Mouse (Mus musculus) embryonic facial prominence, embryonic 15.5 days (tissue): Measurements from ENCODE around the gene Mb. TPM values are rescaled to one million over a fixed set of nuclear protein-coding genes. Genes with fewer than 3 reads are reported as not detected.
"Not testable (repeated sequence)": the region's sequence is repeated elsewhere in the genome, so short reads cannot be mapped to it uniquely, and the experiment has no call there.

Experiments
- ATAC-seq: fragments of 200-750 bp; cut with Nextera tagmentation; 2 replicates; pipeline ENCODE4 v1.8.0; 2017; ENCODE audit warnings: low read depth, moderate TSS enrichment; ENCODE audit not compliant: insufficient number of reproducible peaks, low FRiP score, low TSS enrichment
- H3K27ac ChIP-seq: fragments of 300-500 bp; sonication (generic); replicated peaks from 2 replicates; pipeline ENCODE4 v1.5.1; 2015; ENCODE audit warnings: mild to moderate bottlenecking, inconsistent platforms
- H3K27me3 ChIP-seq: fragments of 300-500 bp; sonication (generic); 2 replicates; pipeline ENCODE4 v1.6.1; 2015; ENCODE audit warnings: inconsistent platforms
- H3K36me3 ChIP-seq: fragments of 300-500 bp; sonication (generic); 2 replicates; pipeline ENCODE4 v1.6.1; 2015; ENCODE audit warnings: mild to moderate bottlenecking, inconsistent platforms
- H3K4me1 ChIP-seq: fragments of 300-500 bp; sonication (generic); 2 replicates; pipeline ENCODE4 v1.6.1; 2015; ENCODE audit warnings: inconsistent platforms
- H3K4me2 ChIP-seq: fragments of 300-500 bp; sonication (generic); replicated peaks from 2 replicates; pipeline ENCODE4 v1.6.1; 2015; ENCODE audit warnings: mild to moderate bottlenecking, inconsistent platforms
- H3K4me3 ChIP-seq: fragments of 300-500 bp; sonication (generic); replicated peaks from 2 replicates; pipeline ENCODE4 v1.5.1; 2015; ENCODE audit warnings: mild to moderate bottlenecking, inconsistent platforms
- H3K9ac ChIP-seq: fragments of 300-500 bp; sonication (generic); 2 replicates; pipeline ENCODE4 v1.6.1; 2015; ENCODE audit warnings: inconsistent platforms
- H3K9me3 ChIP-seq: fragments of 300-500 bp; sonication (generic); replicated peaks from 2 replicates; pipeline ENCODE4 v1.6.1; 2016; ENCODE audit warnings: inconsistent platforms
- WGBS: fragments of 180-500 bp; shearing (Covaris S2); methylation state at CpG from one replicate; pipeline ENCODE4 v1.1.7; 2015; 5-methylcytosine and 5-hydroxymethylcytosine counted together
- polyA plus RNA-seq: library from polyadenylated mRNA; unstranded; fragments of >200 nt; fragmentation: Nextera tagmentation; extraction: Ambion mirVana; gene quantifications from 2 replicates; pipeline ENCODE4 v1.2.1, GENCODE M21; 2015

Gene Mb
- polyA plus RNA-seq, 1 experiment from 2014 or later = 5.8 TPM

DNA sequence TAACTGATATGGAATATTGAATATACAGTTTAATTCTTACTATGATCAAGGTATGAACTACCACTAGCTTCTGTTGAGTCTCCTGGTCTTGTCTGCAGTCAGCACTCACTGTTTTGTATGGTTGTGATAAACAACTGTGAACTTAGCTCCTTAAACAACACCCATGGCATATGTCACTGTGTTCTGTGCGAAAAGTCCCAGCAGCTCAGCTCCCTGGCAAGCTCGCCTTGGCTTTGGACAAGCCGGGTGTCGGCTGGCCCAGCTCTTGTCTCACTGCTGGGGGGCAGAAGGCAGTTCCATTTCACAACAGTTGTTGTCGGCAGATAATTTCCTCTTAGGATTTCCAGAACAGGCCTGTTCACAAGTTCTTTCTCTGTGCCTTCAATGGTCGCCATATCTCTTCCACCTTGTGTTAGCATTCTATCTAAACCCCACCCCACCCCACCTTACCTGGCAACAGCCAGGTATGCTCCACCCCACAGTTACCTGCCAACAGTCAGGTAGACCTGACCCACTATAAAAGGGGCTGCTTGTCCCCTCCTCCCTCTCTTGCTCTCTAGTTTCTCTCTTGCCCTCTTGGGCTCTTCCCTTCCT is 14.9 kb upstream of the Mb start:
- no peak for ATAC-seq
- Histone ChIP-seq H3K4me1 (peaks cover 7% of the 10 kb centered on the region; the same call in 1 of the 2 replicates), H3K27ac (no peak overlapping the region), H3K36me3 (no peaks in the 10 kb centered on the region), H3K4me3 (no peak overlapping the region), H3K4me2 (no peak overlapping the region), H3K9ac (no peak overlapping the region), H3K27me3 (no peaks in the 10 kb centered on the region), H3K9me3 (no peaks in the 10 kb centered on the region)
- WGBS = 76% methylated on average over 6 of the region's 6 CpGs

DNA sequence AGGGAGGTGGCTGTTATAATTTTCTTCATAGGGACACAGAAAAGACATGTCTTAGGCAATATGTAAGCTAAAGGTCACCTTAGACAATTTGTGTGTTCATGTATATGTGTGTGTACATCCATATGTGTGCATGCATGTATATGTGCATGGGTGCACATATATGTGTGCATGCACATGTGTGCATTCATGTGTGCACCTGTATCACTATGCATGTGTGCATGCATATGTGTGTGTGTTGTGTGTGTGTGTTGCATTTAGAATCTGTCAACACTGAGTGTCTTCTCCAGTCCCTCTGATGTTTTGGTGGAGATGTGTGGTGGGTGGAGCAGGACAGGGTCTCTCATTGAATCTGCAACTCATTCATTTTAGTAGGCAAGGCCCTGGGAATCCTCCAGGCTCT is 12.3 kb upstream of the Mb start:
- H3K36me3 ChIP-seq = no peaks in the 10 kb centered on the region
- no peak overlapping the region for H3K4me2 ChIP-seq
- H3K27ac ChIP-seq = no peak overlapping the region
- H3K27me3 ChIP-seq = no peaks in the 10 kb centered on the region
- H3K4me3 ChIP-seq = no peak overlapping the region
- no peak overlapping the region for H3K9ac ChIP-seq
- no peaks in the 10 kb centered on the region for H3K9me3 ChIP-seq
- ATAC-seq = no peak
- H3K4me1 ChIP-seq = peaks cover 8% of the 10 kb centered on the region; the same call in 1 of the 2 replicates

DNA sequence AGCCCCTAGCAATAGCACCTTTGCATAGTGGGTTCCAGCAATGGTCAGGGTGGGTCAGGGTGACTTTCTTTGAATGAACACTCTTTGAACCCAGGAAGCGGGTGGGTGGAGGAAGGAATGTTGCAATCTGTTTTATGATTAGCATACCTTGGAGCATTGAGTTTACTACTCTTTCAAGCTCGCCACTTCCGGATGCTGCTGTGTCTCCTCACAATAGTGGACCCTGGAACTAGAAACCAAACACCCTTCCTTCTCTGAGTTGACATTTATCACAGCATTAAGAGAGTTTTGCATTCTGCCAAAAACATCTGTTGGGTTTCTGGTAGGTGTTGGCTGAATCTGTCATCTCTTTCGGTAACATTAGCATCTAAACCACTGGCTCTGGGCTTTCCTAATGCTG is 8.9 kb upstream of the Mb start:
- 85% methylated on average over 4 of the region's 4 CpGs for whole genome bisulfite sequencing
- H3K27me3 ChIP-seq, H3K27ac ChIP-seq, ATAC-seq, H3K9ac ChIP-seq, H3K4me3 ChIP-seq, H3K36me3 ChIP-seq, H3K9me3 ChIP-seq, H3K4me2 ChIP-seq: not testable (repeated sequence)
- peaks cover 28% of the 10 kb centered on the region; the same call in 1 of the 2 replicates for H3K4me1 ChIP-seq

DNA sequence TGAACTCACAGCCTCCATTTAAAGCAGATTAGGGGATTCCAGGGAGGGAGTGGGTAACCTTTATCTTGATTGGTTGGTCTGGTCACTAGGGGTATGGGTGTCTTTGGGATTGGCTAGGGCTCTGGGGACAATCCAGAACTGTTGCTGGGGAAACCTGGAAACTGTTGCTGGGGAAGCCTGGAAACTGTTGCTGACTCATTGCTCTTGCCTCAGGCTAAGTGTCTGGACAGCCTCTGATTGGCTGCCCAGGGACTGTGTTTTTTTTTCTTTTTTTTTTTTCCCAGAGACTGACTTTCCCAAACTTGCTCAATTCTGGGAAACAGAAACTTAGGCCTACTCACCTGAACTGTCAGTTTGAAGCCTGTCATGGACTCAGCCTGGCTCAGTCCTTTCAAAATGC is 8.1 kb upstream of the Mb start:
- Histone ChIP-seq H3K9ac (no peak overlapping the region), H3K4me1 (peaks cover 28% of the 10 kb centered on the region; the same call in 1 of the 2 replicates), H3K4me3 (no peak overlapping the region), H3K27ac (no peak overlapping the region), H3K9me3 (no peaks in the 10 kb centered on the region), H3K4me2 (no peak overlapping the region), H3K36me3 (no peaks in the 10 kb centered on the region), H3K27me3 (no peaks in the 10 kb centered on the region)
- ATAC-seq = no peak

DNA sequence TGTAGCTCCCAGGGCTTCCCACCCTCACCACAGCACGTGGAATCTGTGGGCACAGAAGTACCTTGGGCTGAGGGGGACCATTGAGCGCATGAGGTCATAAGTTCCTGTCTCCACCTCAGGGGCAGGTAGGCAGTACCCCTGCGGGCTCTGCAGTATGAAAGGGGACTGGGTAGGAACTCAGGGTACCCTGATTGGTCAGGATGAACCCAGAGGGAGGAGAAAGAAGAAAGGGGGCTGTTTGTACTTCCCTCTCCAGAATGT is 6.3 kb upstream of the Mb start:
- no peak for ATAC-seq
- no peaks in the 10 kb centered on the region for H3K36me3 ChIP-seq
- H3K4me3 ChIP-seq = no peak overlapping the region
- no peak overlapping the region for H3K4me2 ChIP-seq
- no peaks in the 10 kb centered on the region for H3K9me3 ChIP-seq
- H3K4me1 ChIP-seq = peaks cover 28% of the 10 kb centered on the region; the same call in 1 of the 2 replicates
- no peaks in the 10 kb centered on the region for H3K27me3 ChIP-seq
- peak overlapping the region; percentile 60; the same call in 1 of the 2 replicates for H3K27ac ChIP-seq
- 49% methylated on average over 3 of the region's 3 CpGs for WGBS
- no peak overlapping the region for H3K9ac ChIP-seq

DNA sequence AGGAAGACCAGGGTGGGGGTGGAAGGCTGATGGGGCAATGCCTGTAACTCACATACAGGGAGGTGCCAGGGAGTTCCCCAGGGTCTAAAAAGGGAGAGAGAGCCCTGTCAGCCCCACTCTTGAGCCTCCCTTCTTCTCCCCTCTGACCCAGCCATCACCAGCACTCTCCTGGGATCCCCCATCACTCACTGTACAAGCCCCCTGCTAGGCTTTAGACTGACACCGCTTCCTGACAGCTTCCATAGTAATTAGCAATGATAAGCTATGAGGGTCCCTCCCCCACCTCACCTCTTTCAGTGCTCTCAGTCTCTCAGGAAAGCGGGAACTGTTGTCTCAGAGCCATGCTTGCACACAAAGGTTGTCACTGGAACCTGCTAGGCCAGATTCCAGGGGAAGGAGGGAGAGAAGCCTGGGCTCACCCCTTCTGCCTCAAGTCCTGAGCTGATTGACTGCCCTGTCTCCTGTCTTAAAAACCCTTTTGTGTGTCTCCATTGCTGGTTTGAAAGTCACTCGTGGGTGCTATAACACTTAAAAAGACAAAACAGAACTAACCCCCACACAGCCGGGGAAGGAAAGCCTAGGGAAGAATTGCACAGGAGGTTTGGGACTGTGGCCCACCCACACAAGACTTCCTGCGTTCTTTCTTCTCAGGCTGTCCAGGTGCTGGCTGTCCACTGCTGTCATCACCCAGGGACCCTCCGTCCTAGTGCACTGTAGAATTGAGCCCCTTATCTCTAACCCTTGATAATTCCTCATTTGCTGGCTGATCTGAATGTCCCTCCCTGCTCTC is 5.7 kb upstream of the Mb start:
- H3K9me3 ChIP-seq = no peaks in the 10 kb centered on the region
- H3K36me3 ChIP-seq = no peaks in the 10 kb centered on the region
- H3K4me3 ChIP-seq = no peak overlapping the region
- no peak overlapping the region for H3K9ac ChIP-seq
- H3K4me1 ChIP-seq = peaks cover 28% of the 10 kb centered on the region; the same call in 1 of the 2 replicates
- no peak; the same call in 1 of the 2 replicates for ATAC-seq
- H3K27ac ChIP-seq = peak overlapping the region; percentile 60
- H3K4me2 ChIP-seq = no peak overlapping the region
- no peaks in the 10 kb centered on the region for H3K27me3 ChIP-seq
- WGBS = 43% methylated on average over 6 of the region's 6 CpGs

DNA sequence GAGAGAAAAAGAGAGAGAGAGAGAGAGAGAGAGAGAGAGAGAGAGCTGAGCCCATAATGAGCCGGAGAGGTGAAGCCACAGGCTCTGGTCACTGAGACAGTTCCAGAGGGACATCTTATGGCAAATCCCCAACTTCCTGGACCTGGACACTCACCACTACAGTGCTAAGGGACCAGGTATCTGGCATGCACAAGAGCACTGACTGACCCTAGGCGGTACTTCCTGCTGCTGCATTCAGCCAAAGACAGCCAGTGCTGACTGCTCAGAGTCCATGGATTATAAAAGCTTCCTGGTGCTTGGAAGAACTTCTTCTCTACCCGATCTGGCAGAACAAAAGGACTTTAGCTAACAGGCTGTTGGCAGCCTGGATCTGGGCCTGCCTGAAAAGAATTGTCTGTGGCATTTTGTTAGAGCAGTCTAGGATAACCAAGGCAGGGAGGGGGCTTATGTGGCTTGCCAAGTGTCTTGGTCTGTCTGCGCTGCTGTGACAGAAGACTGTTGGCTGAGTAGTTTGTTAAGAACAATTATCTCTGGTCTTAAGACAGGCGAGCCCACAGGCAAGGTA is 4.2 kb upstream of the Mb start:
- WGBS = 52% methylated on average over 5 of the region's 5 CpGs
- Histone ChIP-seq H3K9me3 (no peaks in the 10 kb centered on the region), H3K4me1 (peaks cover 24% of the 10 kb centered on the region; the same call in 1 of the 2 replicates), H3K27me3 (no peaks in the 10 kb centered on the region), H3K4me2 (no peak overlapping the region), H3K9ac (no peak overlapping the region), H3K36me3 (no peaks in the 10 kb centered on the region), H3K27ac (peak overlapping the region; percentile 60), H3K4me3 (no peak overlapping the region)
- no peak for ATAC-seq

DNA sequence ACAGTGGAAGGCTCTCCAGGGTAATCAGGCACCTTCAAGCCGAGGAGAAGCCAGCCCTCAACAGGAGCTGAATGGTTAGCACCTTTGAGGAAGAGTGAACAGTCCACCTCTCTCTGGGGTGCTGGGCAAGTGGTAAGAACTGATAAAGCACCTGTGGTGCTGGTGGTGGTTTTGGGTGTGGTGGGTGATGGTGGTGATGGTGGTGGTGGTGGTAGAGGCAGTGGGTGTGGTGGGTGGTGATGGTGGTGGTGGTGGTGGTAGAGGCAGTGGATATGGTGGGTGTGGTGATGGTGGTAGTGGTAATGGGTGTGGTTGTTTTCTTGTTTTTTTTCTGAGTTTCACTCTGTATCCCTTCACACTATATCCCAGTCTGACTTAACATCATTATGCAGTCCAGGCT is 2.6 kb upstream of the Mb start:
- Histone ChIP-seq H3K4me3 (no peak overlapping the region), H3K4me1 (peaks cover 24% of the 10 kb centered on the region; the same call in 1 of the 2 replicates), H3K36me3 (no peaks in the 10 kb centered on the region), H3K27me3 (no peaks in the 10 kb centered on the region), H3K27ac (no peak overlapping the region), H3K9me3 (no peaks in the 10 kb centered on the region), H3K4me2 (no peak overlapping the region), H3K9ac (no peak overlapping the region)
- ATAC-seq = no peak
- WGBS = 83% methylated on average over 1 of the region's 1 CpGs

DNA sequence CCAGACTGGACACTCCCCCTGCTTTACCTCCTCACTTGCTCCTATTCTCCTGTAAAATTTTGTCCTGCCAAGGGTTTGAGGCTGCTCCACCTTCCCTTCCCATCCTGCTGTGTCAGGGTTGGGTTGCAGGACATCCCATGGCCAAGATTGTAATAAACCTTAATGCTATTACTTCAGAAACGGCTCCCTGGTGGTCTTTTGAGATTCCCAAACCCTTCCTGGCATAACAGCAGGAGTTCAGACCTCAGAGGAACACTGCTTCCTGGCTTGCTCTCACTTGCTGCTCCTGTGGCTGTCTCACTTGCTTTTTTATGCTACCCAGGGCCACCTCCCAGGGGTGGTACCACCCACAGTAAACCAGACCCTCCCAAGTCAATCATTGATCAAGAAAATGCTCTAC is 1.7 kb upstream of the Mb start:
- H3K4me3 ChIP-seq = no peak overlapping the region
- no peak overlapping the region for H3K9ac ChIP-seq
- 30% methylated on average over 1 of the region's 1 CpGs for WGBS

DNA sequence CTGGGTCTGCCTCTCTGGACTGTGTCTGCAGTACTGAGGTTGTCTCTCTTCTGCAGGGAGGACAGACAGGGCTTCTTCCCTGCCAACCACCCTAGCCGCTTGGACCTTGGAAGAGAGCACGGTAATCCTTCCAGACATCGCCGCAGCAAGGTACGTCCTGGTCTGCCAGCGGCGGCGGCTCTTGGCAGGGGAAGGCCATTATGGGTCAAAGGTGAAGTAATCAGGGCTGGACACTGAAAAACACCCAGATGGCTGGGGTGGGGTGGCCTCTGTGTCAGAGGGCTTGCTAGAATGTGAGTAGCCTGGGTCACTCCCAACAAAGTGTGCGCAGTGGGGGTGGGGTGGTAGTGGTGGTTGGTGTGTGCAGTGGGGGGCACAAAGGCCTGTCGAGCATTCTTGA is 4.9 kb downstream of the Mb start:
- Histone ChIP-seq H3K4me3 (no peak overlapping the region), H3K4me1 (peaks cover 9% of the 10 kb centered on the region), H3K9me3 (no peaks in the 10 kb centered on the region), H3K4me2 (no peak overlapping the region), H3K9ac (no peak overlapping the region), H3K27me3 (no peaks in the 10 kb centered on the region), H3K27ac (no peak overlapping the region), H3K36me3 (no peaks in the 10 kb centered on the region)
- no peak for ATAC-seq
- WGBS = 57% methylated on average over 10 of the region's 10 CpGs

More for the DNA sequence above, 1.7 kb upstream of the Mb start:
- Histone ChIP-seq H3K4me2 (no peak overlapping the region), H3K36me3 (no peaks in the 10 kb centered on the region), H3K4me1 (peaks cover 24% of the 10 kb centered on the region; the same call in 1 of the 2 replicates), H3K27ac (no peak overlapping the region), H3K27me3 (no peaks in the 10 kb centered on the region), H3K9me3 (no peaks in the 10 kb centered on the region)
- ATAC-seq = no peak

DNA sequence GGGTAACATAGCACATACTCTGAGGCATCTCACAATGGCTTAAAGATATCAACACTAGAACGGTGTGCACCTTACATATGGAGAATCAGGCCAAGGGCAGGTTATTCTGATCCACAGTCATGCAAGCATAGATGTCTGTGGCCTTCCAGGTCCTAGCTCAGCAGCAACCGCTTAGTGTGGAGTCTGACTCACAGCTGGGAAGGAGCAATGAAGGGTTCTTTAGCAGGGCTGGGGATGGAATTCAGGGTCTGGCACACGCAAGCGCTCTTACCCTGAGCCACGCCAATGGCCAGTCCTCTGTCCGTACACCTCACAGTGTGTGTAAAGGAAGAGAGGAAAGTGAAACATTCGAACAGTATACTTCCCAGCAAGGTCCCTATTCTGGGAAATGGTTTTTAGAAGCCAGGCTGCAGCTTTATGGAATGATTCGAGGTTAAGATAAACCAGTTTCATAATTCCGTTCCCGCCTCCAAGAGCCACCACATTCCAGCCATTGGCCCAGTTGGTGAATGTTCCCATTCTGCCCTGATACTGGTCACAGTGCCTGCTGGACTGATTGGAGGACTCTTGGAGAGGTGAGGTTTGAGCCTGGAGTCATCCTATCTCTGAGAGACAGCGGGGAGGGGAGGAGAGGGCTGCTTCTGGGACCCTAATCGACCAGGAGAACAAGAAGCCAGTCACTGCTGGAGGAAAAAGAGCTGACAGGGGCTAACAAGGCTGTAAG is 5.7 kb downstream of the Mb start, which contains the start of gene Apol6:
Gene Apol6 (plus strand): TSS at position 133 of the 724 bp plus-strand sequence.
- Histone ChIP-seq H3K4me1 (peaks cover 17% of the 10 kb centered on the region), H3K4me2 (no peak within 1 kb of the TSS), H3K27me3 (no peaks in the 10 kb centered on the region), H3K9ac (no peak within 1 kb of the TSS), H3K9me3 (no peaks in the 10 kb centered on the region), H3K27ac (no peak within 1 kb of the TSS; the same call in 1 of the 2 replicates), H3K36me3 (no peaks in the 10 kb centered on the region), H3K4me3 (no peak within 1 kb of the TSS)
- no peak for ATAC-seq
- WGBS = 71% methylated on average over 12 of the region's 12 CpGs
